Mouse (Mus musculus) adrenal gland, postnatal 14 days (tissue): ENCODE results near the gene Pold4. TPM values are rescaled to one million over a fixed set of nuclear protein-coding genes. Genes with fewer than 3 reads are reported as not detected.

Experiments used
- DNase-seq: peaks from one replicate; pipeline ENCODE4 v3.0.0; 2021; ENCODE audit warnings: mixed read lengths
- total RNA-seq: library from RNA; stranded (reverse); gene quantifications from 2 replicates; pipeline ENCODE4 v1.2.3, GENCODE M21; 2021

The Pold4 gene
- total RNA-seq, 1 experiment from 2014 or later = 43.3 TPM

GRCm38 (mm10) chr19:4203604-4204326, 27.9 kb upstream of the Pold4 start:
- no peak for DNase-seq

- no peak for DNase-seq
These were observed 26.8 kb upstream of the Pold4 start for GRCm38 (mm10) chr19:4204889-4205288.

- DNase-seq = peak; percentile 88
These were observed 24.7 kb upstream of the Pold4 start for GRCm38 (mm10) chr19:4206971-4207370.

GRCm38 (mm10) chr19:4208563-4208962, 23.1 kb upstream of the Pold4 start:
- no peak for DNase-seq

- no peak for DNase-seq
These were observed 19.7 kb upstream of the Pold4 start for GRCm38 (mm10) chr19:4211891-4212588.

GRCm38 (mm10) chr19:4213524-4213974, 18.1 kb upstream of the Pold4 start:
- DNase-seq = peak; percentile 80

- DNase-seq = peak; percentile 81
These were observed 17.5 kb upstream of the Pold4 start, which contains the start of the genes Clcf1 and AC109138.7 for GRCm38 (mm10) chr19:4214071-4214770. Gene Clcf1 (plus strand): TSS chr19:4214238. Gene AC109138.7 (plus strand): TSS chr19:4214357.

- peak; percentile 69 for DNase-seq
These were observed 16.8 kb upstream of the Pold4 start for GRCm38 (mm10) chr19:4214771-4215450.

GRCm38 (mm10) chr19:4215451-4215840, 16.3 kb upstream of the Pold4 start:
- DNase-seq = no peak

GRCm38 (mm10) chr19:4216041-4216685, 15.5 kb upstream of the Pold4 start:
- peak; percentile 71 for DNase-seq

GRCm38 (mm10) chr19:4217140-4217539, 14.6 kb upstream of the Pold4 start:
- DNase-seq = no peak

GRCm38 (mm10) chr19:4217855-4218254, 13.8 kb upstream of the Pold4 start:
- no peak for DNase-seq

GRCm38 (mm10) chr19:4218293-4218692, 13.4 kb upstream of the Pold4 start:
- DNase-seq = no peak

GRCm38 (mm10) chr19:4218784-4219183, 12.9 kb upstream of the Pold4 start:
- DNase-seq = no peak

GRCm38 (mm10) chr19:4219943-4220342, 11.8 kb upstream of the Pold4 start:
- no peak for DNase-seq

GRCm38 (mm10) chr19:4220416-4220815, 11.3 kb upstream of the Pold4 start:
- no peak for DNase-seq

GRCm38 (mm10) chr19:4220957-4221743, 10.5 kb upstream of the Pold4 start:
- no peak for DNase-seq

- DNase-seq = peak; percentile 60
These were observed 9.5 kb upstream of the Pold4 start for GRCm38 (mm10) chr19:4222165-4222564.

GRCm38 (mm10) chr19:4226779-4227178, 4.9 kb upstream of the Pold4 start:
- DNase-seq = no peak

GRCm38 (mm10) chr19:4227446-4227845, 4.3 kb upstream of the Pold4 start:
- DNase-seq = no peak
